Mouse (Mus musculus): ENCODE data around the gene 1700113H08Rik.

The 1700113H08Rik gene

DNA sequence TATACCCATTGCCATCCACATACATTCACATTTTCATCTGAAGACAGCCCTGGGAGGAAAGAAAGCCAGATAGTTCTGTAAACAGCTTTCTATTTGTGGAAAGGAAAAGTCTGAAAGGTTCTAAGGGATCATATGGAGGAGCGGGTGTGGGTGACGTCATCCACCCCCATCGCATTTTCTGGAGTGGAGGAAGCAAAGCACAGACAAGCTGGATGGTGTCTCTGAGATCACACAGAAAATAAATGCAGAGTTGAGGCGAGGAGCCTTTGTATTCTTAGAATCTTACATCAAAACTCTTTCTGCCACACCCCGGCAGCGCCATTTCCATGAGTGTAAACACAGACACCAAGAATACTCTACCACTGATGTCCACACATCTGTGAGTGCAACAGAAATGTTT lies 26.4 kb downstream of the 1700113H08Rik start:
- DNase-seq, result no peak

DNA sequence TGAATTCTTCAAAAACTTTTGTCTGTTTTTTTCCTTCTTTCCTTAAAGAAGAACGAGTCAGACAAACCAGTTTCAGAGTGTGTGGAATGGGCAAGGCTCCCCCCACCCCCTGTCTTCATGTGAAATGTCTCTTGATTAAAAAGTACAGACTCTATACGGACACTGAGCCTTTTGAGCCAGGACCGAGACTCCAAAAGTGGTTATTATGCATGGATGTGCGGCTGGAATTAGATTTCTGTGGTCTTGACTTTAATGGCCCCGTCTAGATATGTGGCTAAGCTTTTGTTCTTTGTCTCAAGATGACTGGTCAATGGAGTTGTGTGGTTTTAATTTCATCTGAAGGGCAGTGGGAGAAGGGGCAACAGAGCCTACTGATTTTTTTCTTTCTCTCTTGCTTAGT lies 29.8 kb downstream of the 1700113H08Rik start:
- DNase-seq, result no peak

DNA sequence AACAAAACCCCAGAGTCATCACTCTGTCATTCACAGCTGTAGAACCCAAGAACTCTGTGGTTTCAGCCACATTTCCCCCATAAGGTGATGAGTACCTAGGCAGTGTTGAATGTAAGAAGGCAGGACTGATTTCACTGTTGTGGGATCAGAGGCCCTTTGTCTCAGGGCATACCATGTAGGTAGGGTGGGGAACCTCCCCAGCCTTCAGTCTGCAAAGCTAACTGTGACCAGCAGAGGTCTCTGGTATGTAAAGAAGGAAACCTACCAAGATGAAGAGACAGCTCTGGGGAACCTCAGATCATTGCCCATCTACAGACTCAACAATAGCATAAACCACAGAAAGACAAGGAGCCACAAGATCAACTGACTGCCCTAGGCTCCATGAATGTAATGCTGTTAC lies 36.4 kb downstream of the 1700113H08Rik start:
- no peak for DNase-seq

DNA sequence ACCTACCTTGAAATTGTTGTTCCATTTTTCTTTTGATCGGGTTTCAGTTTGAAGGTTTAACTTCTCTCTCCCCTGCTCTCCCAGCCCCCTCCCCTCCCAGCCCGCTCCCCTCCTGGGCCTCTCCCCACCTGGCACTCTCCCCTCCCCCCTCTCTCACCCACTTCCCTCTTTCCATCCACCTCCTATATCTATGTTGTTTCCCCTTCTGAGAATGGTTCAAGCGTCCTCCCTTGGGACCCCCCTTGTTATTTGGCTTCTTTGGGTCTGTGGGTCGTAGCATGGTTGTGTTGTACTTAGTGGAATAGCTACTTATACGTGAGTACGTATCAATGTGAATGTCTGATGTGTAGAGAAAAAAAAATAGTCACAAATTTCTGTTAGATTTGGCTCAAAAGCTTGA lies 40.9 kb downstream of the 1700113H08Rik start:
- no peak for DNase-seq

DNA sequence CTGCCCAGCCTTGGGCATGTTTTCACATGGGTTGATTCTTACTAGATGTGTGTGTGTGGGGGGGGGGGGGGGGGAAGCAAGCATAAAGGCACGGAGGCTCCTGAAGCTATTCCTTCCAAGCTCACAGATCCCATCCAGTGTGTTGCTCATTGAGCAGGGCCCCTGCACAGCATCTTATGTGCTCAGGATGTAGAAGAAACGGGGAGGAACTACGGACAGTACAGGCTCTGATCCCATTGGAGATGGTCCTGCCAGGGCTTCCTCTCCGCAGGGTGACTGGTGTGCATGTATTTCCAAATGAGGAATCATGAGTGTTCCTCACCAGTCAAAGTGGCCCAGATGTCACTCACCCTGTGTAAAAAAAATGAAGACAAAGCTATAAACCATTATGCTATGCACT lies 42.8 kb downstream of the 1700113H08Rik start:
- DNase-seq, result no peak

DNA sequence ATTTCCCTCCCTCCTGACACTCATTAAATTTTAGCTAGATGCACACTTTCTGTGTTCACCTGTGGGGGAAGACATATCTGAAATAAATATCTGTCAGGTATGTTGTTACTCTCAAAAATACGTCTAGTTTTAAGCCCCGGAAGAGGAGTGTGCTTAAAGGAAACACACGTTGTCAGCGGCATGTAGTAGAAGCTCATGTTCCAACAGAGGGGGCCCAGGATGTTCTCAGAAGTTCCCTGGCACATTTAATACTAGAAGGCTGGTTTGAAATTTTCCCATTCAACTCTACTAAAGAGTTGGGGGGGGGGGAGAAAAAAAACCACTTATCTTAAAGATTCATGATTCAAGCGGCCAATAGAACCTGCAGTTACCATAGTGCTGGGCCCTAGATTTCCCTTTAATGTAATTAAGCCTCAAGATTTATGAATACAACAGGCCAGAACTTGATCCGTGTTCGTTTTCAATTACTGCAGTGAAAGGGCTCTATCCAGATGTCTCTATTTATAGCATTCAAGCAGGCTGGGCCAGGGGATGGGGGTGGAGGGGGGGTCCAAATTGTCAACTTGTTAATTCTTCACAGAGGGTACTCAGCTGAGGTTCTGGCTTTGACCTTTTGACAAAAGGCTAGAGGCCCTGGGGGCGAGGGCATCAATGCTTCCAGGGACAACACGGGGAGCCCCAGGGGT lies 43.6 kb downstream of the 1700113H08Rik start:
- DNase-seq, result no peak

DNA sequence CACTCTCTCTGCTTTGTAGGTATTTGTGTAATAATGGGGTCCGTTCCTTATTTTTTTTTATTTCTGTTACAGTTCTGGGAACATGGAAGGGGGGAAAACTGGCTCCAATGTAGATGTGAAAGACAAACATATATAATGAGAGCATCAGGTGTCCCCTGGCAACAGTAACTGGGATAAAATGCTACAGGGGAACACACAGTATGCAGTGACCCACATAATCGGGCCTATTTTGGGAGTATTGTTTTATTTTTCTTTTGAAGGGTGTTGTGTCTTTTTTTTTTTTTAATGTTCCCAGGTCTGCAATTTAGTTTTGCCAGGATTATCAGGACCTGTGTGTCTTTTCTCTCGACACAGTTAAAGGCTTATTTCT lies 44.1 kb downstream of the 1700113H08Rik start:
- DNase-seq, result no peak

DNA sequence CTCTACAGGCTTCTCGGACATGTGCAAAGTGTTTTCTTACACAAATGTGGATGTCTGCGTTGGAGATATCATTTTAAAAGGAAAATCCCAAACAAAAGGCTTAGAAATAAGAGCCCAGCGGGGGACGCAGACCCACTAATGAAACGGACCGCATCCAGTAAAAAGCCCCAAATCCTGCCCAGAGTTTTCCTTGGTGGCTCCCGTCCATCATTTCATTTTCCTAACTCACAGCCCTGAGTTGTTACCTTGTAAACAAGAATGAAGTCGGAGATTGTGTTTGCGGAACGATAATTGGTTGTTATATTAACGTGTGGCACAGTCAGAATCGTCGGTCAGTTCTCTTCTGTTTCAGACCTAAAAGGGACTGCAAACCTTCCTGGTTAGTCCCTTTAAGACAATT lies 44.6 kb downstream of the 1700113H08Rik start:
- DNase-seq, result no peak

DNA sequence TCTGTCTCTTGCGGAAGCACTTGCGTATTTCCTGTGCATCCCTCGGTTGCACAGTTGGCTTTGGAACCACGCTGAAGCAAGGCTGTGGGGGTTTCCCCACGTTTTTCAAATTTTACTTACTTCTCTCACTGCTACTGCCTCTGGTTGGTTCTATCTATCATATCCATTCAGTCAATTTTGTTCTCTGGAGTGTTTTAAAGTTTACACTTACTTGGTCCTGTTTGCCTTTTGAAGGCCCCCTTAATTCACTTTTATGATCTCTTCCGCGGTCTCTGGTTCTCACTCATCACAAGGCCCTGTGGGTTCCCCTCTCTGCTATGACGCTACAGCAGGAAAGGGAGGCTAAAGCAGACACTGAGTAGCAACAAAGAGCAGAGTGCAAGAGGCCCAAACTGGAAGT lies 45.4 kb downstream of the 1700113H08Rik start:
- no peak for DNase-seq

DNA sequence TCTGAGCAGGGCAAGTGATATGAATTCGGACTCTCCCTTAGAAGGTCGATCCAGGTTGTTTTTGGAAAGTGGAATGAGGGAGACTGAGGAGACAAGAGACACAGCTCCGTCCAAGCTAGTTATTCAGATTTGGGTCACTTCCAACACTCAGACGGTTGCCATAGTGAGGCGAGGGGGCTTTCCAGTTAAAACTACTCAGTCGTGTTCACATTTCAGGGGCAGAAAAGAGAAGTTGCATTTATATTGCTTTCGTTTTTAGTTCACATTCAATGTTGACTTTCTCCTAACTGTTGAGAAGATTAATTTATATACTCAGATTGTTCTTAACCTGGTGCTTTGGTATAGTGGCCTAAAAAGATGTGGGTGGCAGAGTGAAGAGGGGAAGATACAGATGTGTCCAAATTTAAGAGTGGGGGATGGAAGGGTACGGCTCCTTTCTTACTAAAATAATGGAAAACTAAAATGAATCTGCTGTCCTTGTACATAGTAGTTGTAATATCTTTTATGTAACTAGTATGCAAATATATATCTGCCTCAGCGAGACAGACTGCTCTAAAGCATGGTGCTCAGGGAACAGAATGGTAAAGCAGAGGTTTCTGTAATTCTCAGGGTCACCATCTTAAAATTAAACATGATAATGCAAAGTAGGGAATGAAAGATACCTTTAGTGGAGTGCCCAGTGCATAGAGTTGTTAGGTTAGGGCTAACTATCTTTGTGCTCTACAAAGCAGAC lies 49.9 kb downstream of the 1700113H08Rik start:
- no peak for DNase-seq

DNA sequence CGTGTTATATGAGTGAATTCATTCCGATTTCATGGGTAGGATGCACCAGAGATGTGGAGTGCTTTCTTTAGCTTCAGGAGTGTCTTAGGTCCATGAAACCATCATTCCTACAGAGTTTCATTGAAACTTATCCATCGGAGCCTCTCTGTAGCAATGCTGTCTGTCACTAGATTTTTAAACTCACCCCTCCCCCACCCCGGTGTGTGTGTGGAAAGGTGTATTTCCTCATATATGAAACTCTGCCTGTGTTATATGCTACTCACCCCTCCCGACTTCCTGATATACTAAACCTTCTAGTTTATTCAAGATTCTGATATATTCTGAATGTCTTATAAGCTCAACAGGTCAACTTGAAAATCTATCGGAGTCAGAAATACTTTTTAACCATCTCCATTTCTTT lies 50.5 kb downstream of the 1700113H08Rik start:
- DNase-seq, result no peak

DNA sequence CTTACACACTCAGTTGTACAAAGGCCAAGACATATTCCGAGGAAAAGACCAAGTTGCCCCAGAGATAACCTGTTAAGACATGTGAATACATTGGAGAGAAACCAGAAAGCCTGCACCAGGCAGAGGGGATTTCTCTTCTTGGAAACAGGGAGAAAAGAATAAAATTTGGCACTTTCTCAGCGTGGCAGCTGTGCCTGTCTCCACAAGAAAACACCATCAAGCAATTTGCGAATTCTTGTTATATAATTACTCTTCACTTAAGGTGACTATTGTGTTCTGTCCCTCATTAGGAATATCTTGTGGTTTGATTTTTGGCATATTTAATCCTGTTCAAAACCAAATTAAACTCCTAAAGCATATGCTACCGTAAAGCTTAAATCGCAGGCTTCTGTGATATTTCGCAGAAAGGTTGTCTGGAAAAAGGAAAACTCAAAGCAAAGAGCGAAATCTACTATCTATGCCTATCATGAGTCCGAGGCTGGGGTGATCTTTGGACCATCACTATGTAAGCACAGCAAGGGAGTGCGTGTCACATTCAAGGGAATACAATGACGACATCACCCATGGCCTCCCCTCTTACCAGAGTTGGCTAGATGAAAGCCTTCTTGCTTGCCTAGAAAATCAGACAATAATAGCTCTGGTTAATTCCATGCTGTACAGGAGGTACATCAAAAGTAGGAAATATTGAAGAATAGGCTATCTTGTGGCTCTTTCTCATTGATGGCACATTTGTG lies 51.4 kb downstream of the 1700113H08Rik start:
- no peak for DNase-seq

DNA sequence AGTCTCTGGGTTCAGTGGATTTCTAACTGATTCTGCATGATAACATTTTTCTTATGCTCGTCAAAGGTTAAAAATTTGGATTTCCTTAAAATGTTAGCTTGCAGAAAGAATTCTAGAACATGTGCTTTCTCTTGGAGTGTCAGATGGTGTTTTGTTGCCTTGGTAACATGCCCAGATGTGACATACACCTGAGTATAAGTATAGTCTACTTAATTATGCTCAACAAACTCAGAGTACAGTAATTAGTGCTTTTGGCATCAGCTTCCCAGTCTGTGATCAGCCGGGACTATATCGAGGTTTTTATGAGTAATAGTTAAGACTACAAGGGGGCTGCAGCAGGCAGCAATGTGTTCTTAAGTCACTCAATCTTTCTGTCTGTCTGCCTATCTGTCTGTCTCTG lies 53.1 kb downstream of the 1700113H08Rik start:
- no peak for DNase-seq

DNA sequence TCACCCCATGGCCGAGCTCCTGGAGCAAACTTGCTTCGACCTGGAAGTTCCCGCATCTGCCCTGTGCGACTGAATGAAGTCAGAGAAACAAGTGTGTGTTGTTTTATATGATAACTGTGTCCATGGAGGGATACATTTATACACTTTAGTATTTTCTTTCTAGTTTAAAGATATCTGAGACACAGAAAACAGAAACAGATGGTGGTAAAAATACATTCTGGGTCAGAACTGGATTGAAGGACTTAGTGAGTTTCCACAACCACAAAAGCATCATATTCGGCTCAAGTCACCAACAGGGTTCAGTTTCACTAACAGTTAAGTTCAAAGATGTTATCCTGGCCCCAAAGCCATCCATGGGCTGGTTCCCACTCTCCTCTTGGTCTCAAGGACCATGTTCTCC lies 67.2 kb downstream of the 1700113H08Rik start:
- no peak for DNase-seq

DNA sequence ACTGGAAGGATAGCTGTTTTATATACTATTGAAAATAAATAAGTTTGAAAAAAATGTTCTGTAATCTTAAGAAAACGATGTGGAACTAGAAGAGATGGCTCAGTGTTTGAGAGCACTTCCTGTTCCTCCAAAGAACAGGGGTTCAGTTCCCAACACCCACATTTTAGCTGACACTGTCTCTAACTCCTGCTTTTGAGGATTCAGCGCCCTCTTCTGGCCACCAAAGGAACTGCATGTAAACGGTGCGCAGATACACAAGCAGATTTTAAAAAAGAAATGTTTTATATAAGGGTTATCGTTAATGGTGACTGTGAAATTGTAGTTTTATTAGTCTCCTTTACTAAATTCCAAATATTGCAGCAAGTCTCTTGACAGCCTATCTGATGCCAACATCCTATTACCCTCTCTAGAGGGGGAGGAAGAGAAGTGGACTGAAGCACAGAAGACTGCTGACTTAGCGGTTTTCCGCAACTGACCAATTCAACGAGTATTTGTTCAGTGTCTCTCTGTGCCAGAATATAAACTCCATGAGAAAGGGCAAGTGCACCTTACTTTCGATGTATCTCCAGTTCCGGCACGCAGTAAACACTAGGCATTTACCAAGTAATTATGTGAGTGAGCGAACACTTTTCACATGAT lies 68.5 kb downstream of the 1700113H08Rik start:
- DNase-seq, result no peak

DNA sequence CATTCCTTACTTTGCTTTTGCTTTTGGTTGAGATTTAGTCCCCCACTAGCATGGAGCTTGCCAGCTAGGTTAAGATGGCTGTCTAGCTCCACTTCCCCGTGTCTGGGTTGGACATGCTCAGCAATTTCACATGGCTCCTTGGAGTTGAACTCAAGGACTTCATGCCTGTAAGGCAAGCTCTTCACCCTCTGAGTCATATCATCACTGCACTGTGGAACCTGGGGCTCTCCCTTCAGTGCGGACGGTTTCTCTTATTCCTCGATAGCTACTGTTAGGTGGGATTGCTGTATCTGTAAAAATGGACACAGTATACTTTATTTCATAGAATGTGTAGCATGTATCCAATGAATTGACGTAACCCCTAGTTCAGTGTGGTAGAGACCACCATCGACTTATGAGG lies 93.2 kb downstream of the 1700113H08Rik start:
- DNase-seq, result no peak

DNA sequence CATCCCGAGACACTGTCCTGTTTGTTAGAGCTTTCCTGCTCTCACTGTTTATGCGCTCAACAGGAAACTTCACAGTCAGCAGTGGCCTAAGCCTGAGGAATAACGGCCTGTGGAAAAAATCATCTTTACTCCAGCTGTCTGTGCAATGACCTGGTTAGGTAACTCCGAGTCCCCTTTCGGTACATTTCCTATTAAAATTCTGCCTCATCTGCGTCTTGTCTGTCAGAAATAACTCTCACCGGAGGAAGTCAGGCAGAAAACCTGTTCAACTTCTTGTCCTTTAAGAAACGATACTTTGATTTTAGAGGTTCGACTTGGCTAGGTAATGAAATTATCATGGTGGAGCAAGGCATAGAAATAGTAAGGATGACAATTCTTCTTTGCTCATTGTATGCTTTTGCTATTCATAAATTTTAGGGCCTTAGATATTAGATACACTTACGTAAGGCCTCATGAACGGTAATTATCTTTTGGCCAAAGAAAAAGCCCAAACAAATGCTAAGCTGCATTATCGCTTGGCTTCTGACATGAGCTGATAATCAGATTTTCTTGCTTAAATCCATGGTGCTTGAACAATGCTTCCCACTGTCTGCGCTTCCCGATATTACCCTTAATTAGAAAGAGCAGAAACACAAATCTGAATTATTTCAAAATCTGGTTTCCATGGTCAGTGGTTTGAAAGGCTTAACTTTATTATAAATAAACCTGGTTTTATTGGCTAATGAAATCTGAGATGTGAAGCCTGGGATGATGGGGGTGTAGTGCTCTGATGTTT lies 96.1 kb downstream of the 1700113H08Rik start:
- DNase-seq, result no peak

DNA sequence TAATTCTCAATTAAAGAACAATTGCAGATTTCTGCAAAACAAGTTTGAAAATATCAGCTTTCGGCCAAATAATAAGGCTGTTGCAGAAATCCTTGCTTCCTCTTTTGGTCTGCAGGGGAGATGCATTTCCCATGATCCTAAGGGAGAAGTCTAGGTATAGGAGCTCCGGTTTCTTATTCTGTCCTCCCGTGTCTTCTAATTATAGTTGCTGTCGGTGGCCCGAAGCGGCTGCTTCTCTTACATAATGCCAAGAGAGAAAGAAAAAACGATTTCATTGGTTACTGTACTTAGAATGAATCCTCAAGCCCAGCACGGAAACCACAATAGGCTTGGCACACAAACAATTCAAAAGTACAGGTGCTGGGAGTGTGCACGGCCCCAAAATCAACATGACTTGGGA lies 101.9 kb downstream of the 1700113H08Rik start:
- no peak for DNase-seq

DNA sequence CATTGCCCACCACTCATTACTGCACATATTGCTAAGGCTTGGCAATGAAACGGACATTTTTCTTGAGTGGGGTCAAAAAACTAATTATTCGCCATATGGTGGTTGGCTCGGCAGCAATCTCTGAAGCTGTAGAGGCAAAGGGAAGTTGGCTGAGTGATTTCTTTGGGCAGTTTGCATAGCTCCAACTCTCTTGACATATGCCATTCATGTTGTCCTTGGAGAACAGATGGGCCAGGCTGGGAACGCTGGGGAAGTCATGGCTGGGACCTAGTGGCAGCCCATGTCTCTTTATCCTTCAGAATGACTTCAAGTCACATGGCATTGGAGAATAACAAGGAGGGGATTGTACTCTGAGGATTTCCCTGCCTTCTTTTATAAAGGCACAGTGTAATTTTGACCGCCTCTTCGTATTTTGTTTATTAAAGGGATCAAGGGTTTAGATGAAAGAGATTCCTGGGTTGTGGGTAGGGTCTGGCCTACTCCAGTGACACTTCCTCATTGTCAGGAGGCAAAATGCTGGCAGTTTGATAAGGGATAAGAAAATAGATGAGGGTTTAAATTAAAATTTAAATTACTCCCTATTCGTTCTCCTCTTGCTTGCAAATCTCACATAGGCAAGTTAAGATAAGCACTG lies 138.4 kb downstream of the 1700113H08Rik start:
- DNase-seq, result no peak

DNA sequence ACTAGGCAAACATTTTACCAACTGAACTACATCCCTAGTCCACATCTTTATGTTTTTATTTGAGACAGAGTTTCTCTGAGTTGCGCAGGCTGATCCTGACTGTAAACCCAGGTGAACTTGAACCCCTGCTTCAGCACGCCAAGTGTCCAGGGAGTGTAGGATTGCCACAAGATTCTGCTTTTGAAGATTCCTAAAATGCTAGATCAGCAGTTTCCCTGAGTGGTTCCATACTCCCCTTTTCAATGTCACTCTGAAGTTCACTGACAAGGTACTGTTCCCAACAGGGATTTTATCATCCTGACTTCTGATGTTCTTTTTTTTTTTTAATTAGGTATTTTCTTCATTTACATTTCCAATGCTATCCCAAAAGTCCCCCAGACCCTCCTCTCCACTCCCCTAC lies 140.9 kb downstream of the 1700113H08Rik start:
- no peak for DNase-seq

DNA sequence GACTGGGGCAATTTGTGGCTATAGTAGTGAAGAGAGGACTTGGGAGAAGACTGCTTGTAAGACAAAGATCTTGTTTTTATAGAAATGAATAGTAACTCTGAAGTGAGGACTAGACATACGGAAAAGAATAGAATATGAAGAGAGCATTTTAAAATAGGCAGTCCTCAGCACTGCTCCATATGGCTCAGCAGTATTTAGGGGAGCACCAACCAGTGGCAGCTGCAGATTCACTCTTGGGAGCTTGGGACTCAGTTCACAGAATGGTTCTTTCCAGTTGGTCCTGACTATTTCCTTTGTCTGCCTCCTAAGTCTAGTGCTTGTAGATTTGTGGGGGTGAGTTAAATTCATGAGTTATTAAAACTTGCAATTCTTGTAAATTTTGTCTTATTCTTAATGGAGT lies 151.6 kb downstream of the 1700113H08Rik start:
- DNase-seq, result no peak

DNA sequence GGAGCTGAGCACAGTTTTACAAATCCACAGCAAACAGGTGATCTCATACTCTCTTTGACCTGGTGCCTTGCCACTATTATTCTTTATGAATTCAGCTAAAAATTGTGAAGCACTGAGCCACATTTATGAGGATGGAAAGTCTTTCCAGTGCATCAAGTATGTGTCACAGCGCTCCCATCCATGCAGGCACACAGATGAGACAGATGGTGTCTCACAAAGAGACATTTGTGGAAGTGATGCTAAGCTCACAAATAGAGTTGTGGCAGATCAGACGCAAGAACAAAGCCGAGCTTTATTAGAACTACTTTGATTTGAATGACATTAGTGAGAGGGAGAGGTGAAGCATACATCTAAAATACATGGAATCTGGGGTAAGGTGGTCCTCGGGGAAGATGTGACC lies 153.2 kb downstream of the 1700113H08Rik start:
- DNase-seq, result no peak

Data from kidney, adult 11 months (tissue).